Mouse (Mus musculus) lung, adult 2 months (tissue): Measurements from ENCODE around the gene Shank2.

Source experiments
- CTCF ChIP-seq: fragments of 200-500 bp; IDR thresholded peaks from 2 replicates; pipeline ENCODE4 v1.5.1; 2011; ENCODE audit warnings: mild to moderate bottlenecking, low read length, control low read depth; ENCODE audit not compliant: insufficient read depth
- POLR2A ChIP-seq: fragments of 200-500 bp; IDR thresholded peaks from 2 replicates; pipeline ENCODE4 v1.6.1; 2011; ENCODE audit warnings: low read depth, mild to moderate bottlenecking, control low read depth, low read length, borderline replicate concordance; ENCODE audit errors: extremely low read depth

DNA sequence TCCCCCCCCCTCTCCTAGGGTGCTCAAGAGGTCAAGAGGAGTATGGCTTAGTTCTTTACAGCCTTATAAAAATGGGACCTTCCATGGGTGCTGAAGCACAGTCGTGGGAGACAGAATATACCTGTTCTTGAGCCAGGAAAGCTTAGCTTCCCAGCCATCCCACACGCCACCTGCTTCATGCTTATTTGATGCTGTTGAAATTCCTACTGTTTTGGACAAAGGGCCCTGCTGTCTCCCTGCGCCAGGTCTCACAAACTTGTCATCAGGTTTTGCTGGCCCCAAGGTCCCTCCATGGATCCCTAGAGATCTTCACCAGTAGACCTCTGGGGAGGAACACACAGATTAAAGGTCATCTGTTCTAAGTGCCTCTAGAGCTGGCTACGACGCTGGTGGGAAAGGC is 204.5 kb downstream of the Shank2 start:
- TF ChIP-seq CTCF = no peak
- no peak for TF ChIP-seq POLR2A
